Mouse (Mus musculus): ENCODE results near the gene Aim2.
"Not testable (repeated sequence)": the region's sequence is repeated elsewhere in the genome, so short reads cannot be mapped to it uniquely, and the experiment has no call there.

Aim2 gene

GRCm38 (mm10) chr1:173456761-173457160 is 106.1 kb downstream of the Aim2 start:
- no peak for DNase-seq (ENCODE audit: low spot score in 2 of 2)

- DNase-seq (ENCODE audit: low spot score in 2 of 2) = not testable (repeated sequence)
Measured at GRCm38 (mm10) chr1:173480399-173481181, 129.9 kb downstream of the Aim2 start.

GRCm38 (mm10) chr1:173481182-173481574 is 130.5 kb downstream of the Aim2 start:
- not testable (repeated sequence) for DNase-seq (ENCODE audit: low spot score in 2 of 2)

- not testable (repeated sequence) for DNase-seq (ENCODE audit: low spot score in 2 of 2)
Measured at GRCm38 (mm10) chr1:173490812-173491480, 140.3 kb downstream of the Aim2 start, which contains the start of gene Ifi206. TSS of gene Ifi206 (minus strand) at chr1:173491041.

DNA sequence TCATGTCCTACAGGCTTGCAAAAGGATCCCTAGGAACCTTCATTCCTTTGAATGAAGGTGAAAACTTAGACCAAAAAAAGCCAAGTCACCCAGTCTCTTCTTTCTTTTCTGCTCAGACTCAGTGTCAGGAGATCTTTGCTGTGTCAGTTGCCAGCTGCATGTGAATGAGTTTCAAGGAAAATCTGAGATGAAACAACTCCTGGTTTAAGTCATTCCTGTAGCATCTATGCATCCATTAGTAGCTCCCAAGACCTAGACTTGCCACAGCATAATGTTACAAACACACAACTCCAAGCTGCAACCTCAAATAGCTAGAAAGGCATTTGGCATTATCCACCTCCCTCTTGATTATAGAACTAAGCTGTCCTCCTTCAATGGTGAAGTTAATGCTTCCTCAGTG is 140.8 kb downstream of the Aim2 start:
- not testable (repeated sequence) for DNase-seq (ENCODE audit: low spot score in 2 of 2)

- not testable (repeated sequence) for DNase-seq (ENCODE audit: low spot score in 2 of 2)
Measured at GRCm38 (mm10) chr1:173510595-173510994, 159.9 kb downstream of the Aim2 start.

All from urinary bladder, postnatal 36 days (tissue).